Mouse (Mus musculus) liver, embryonic 14.5 days (tissue): ENCODE measurements around the gene Timp4. TPM values are rescaled to one million over a fixed set of nuclear protein-coding genes. Genes with fewer than 3 reads are reported as not detected.

Experiments
- ATAC-seq: fragments of 200-750 bp; cut with Nextera tagmentation; 2 replicates; pipeline ENCODE4 v1.8.0; 2017; ENCODE audit warnings: moderate number of reproducible peaks, mild to moderate bottlenecking, moderate library complexity; ENCODE audit not compliant: insufficient read depth
- DNase-seq, 3 experiments: peaks; one replicate each; pipeline ENCODE4 v3.0.0-alpha.2; 2012 to 2013; ENCODE audit warnings: low read depth in 3 of 3, low spot score in 3 of 3
- H3K27ac ChIP-seq: fragments of 300-500 bp; sonication (generic); 2 replicates; pipeline ENCODE4 v1.5.1; 2014; ENCODE audit warnings: moderate library complexity, mild to moderate bottlenecking, control low read depth, inconsistent platforms
- H3K27me3 ChIP-seq: fragments of 300-500 bp; sonication (generic); 2 replicates; pipeline ENCODE4 v1.6.1; 2014; ENCODE audit warnings: mild to moderate bottlenecking, low read length, moderate library complexity; ENCODE audit not compliant: control insufficient read depth, insufficient read depth
- H3K36me3 ChIP-seq: fragments of 300-500 bp; sonication (generic); replicated peaks from 2 replicates; pipeline ENCODE4 v1.6.1; 2014; ENCODE audit warnings: low read depth; ENCODE audit not compliant: control insufficient read depth, insufficient read depth
- H3K4me1 ChIP-seq, 2 experiments: fragments of 200-500 bp in 1 of 2; fragments of 300-500 bp in 1 of 2; sonication (generic) in 1 of 2; replicated peaks; 2 replicates each; pipeline ENCODE4 v1.6.1; 2012 to 2014; ENCODE audit warnings: antibody characterized with exemption in 1 of 2, inconsistent platforms in 1 of 2, low read length in 1 of 2; ENCODE audit not compliant: control insufficient read depth in 2 of 2, insufficient read depth in 2 of 2
- H3K4me2 ChIP-seq: fragments of 300-500 bp; sonication (generic); 2 replicates; pipeline ENCODE4 v1.6.1; 2014; ENCODE audit warnings: low read depth, mild to moderate bottlenecking, control low read depth, moderate library complexity
- H3K4me3 ChIP-seq, 2 experiments: fragments of 200-500 bp in 1 of 2; fragments of 300-500 bp in 1 of 2; sonication (generic) in 1 of 2; 2 replicates each; pipeline ENCODE4 v1.5.1; 2012 to 2014; ENCODE audit warnings: low read depth in 2 of 2, low read length in 2 of 2, mild to moderate bottlenecking in 2 of 2, control low read depth in 1 of 2, inconsistent platforms in 1 of 2, moderate library complexity in 1 of 2; ENCODE audit not compliant: insufficient read depth in 1 of 2
- H3K9ac ChIP-seq: fragments of 300-500 bp; sonication (generic); replicated peaks from 2 replicates; pipeline ENCODE4 v1.6.1; 2014; ENCODE audit warnings: mild to moderate bottlenecking, control low read depth, moderate library complexity
- H3K9me3 ChIP-seq: fragments of 300-500 bp; sonication (generic); 2 replicates; pipeline ENCODE4 v1.6.1; 2016; ENCODE audit warnings: low read length, mixed read lengths; ENCODE audit not compliant: control insufficient read depth
- CTCF ChIP-seq: IDR thresholded peaks from 2 replicates; pipeline ENCODE4 v1.5.1; 2016; ENCODE audit warnings: antibody characterized with exemption, low read depth, control low read depth
- EP300 ChIP-seq: IDR thresholded peaks from 2 replicates; pipeline ENCODE4 v1.6.1; 2016; ENCODE audit warnings: antibody characterized with exemption, low read depth
- WGBS: fragments of 180-500 bp; shearing (Covaris S2); extraction: QIAGEN DNeasy Blood & Tissue Kit; methylation state at CpG from one replicate; pipeline ENCODE4 v1.1.7; 2014; ENCODE audit not compliant: insufficient replicate concordance; 5-methylcytosine and 5-hydroxymethylcytosine counted together
- polyA plus RNA-seq, 2 experiments: library from polyadenylated mRNA; depleted of rRNA in 1 of 2; stranded (reverse) in 1 of 2; unstranded in 1 of 2; fragments of >200 nt; fragmentation: Nextera tagmentation in 1 of 2; extraction: Ambion mirVana in 1 of 2; gene quantifications; 2 replicates each; pipeline versions ENCODE4 v1.2.1 to v1.2.3; 2012 to 2014

The Timp4 gene
- polyA plus RNA-seq, 2 experiments: not detected

DNA sequence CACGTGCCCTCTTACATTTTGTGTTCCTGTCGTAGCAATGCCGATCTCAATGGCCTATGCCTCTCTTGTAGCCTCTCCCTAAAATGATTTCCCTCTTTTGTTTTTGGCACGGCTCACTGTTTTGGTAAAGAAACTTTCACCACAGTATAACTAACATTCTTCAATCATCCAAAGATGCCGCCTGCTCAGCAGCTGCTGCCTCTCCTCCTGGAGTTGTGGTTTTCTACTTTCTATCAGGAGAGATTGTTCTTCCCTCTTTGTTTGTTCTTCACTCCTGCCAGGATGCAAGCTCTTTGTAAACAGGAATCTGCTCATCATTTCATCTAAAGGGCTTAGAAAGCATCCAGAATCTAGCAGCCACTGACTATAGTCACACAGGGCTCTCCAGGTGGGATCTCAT is 14.8 kb upstream of the Timp4 start:
- 58% methylated on average over 5 of the region's 5 CpGs for WGBS
- TF ChIP-seq EP300 (no peak), CTCF (no peak)
- Histone ChIP-seq H3K36me3 (no peaks in the 10 kb centered on the region), H3K4me3 (no peak overlapping the region), H3K27ac (no peak overlapping the region), H3K4me1 (peaks cover 0 to 3% of the 10 kb centered on the region in 2 experiments; a peak in 1 of 4 replicates), H3K27me3 (no peaks in the 10 kb centered on the region), H3K4me2 (no peak overlapping the region), H3K9me3 (no peaks in the 10 kb centered on the region), H3K9ac (no peak overlapping the region)
- ATAC-seq (no peak), DNase-seq (no peak)

- H3K4me3 ChIP-seq: no peak overlapping the region
- no peak for TF ChIP-seq EP300
- no peak for TF ChIP-seq CTCF
- H3K9me3 ChIP-seq: no peaks in the 10 kb centered on the region
- no peak overlapping the region for H3K9ac ChIP-seq
- H3K27ac ChIP-seq: no peak overlapping the region
- WGBS: 63% methylated on average over 3 of the region's 3 CpGs
- no peaks in the 10 kb centered on the region for H3K27me3 ChIP-seq
- ATAC-seq (no peak), DNase-seq (no peak)
- H3K4me2 ChIP-seq: no peak overlapping the region
- no peaks in the 10 kb centered on the region for H3K36me3 ChIP-seq
- H3K4me1 ChIP-seq: no peaks in the 10 kb centered on the region
Measured at GRCm38 (mm10) chr6:115260507-115260906, 8.5 kb upstream of the Timp4 start.

GRCm38 (mm10) chr6:115255171-115255570 is 3.2 kb upstream of the Timp4 start:
- Histone ChIP-seq H3K27ac (no peak overlapping the region), H3K9me3 (no peaks in the 10 kb centered on the region), H3K4me2 (no peak overlapping the region), H3K36me3 (no peaks in the 10 kb centered on the region), H3K4me1 (no peaks in the 10 kb centered on the region), H3K27me3 (no peaks in the 10 kb centered on the region), H3K9ac (no peak overlapping the region), H3K4me3 (no peak overlapping the region)
- TF ChIP-seq EP300: no peak
- no peak for TF ChIP-seq CTCF
- ATAC-seq (no peak), DNase-seq (no peak)
- WGBS: 55% methylated on average over 3 of the region's 3 CpGs

DNA sequence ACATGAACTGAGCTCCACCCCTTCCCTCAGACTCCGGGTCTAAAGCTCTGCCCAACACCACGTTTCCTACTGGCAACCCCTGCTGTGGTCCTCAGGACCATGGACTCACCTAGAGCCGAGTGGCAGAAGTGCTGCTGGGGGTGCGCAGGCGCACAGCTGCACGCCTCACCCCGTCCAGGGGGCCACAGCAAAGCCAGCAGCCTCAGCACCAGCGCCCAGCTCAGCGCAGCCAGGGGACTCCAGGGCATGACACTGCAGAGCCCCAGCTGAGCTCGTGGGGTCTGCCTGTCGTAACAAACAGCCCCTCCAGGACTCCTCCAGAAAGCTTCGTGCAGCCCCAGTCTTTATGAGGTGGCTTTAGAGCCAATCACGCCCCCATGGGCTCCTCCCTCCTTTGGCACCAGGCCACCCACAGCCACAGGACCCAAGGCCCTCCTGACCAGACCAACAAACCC is 447 bp downstream of the Timp4 start:
- no peak overlapping the region for H3K4me2 ChIP-seq
- ATAC-seq (no peak), DNase-seq (no peak)
- no peaks in the 10 kb centered on the region for H3K4me1 ChIP-seq
- 13% methylated on average over 13 of the region's 13 CpGs for WGBS
- no peak overlapping the region for H3K27ac ChIP-seq
- no peaks in the 10 kb centered on the region for H3K36me3 ChIP-seq
- no peak overlapping the region for H3K9ac ChIP-seq
- no peak for TF ChIP-seq CTCF
- no peak for TF ChIP-seq EP300
- H3K27me3 ChIP-seq: no peaks in the 10 kb centered on the region
- no peaks in the 10 kb centered on the region for H3K9me3 ChIP-seq
- H3K4me3 ChIP-seq: no peak overlapping the region

- Histone ChIP-seq H3K27me3 (no peaks in the 10 kb centered on the region), H3K9me3 (no peaks in the 10 kb centered on the region), H3K9ac (no peak overlapping the region), H3K36me3 (no peaks in the 10 kb centered on the region), H3K4me3 (no peak overlapping the region), H3K27ac (no peak overlapping the region), H3K4me1 (no peaks in the 10 kb centered on the region), H3K4me2 (no peak overlapping the region)
- TF ChIP-seq CTCF (no peak), EP300 (no peak)
- 67% methylated on average over 3 of the region's 3 CpGs for WGBS
- DNase-seq (no peak), ATAC-seq (no peak)
Measured at GRCm38 (mm10) chr6:115245500-115246058, 6.4 kb downstream of the Timp4 start.
